Mouse (Mus musculus) heart, postnatal 0 days (tissue): ENCODE data around the gene Ccdc91.

Experiments used
- CTCF ChIP-seq: IDR thresholded peaks from 2 replicates; pipeline ENCODE4 v1.5.1; 2016; ENCODE audit warnings: antibody characterized with exemption, control low read depth, low read depth
- EP300 ChIP-seq: IDR thresholded peaks from 2 replicates; pipeline ENCODE4 v1.6.1; 2016; ENCODE audit warnings: antibody characterized with exemption, low read depth

DNA sequence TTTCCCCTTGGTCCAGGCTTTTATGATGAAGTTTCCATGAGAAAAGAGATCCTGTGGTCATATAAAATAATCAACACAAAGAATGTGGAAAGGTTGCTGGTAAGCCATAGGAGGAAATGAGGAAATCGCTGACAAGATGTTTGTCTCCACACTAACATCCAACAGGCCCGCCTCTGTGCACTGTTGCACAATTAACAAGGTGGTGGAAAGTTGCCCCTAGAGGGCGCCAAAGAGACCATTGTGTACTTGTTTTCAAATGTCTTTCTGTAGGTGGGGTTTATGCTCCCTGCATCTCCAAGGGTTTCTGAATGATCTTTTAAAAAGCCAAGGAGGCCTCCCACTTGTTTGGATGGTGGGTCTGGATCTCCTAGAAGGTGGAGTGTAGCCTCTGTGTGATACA is 188.7 kb downstream of the Ccdc91 start:
- peak; percentile 52 for TF ChIP-seq CTCF
- TF ChIP-seq EP300, result no peak
